Mouse (Mus musculus) ES-Bruce4 (cell line): ENCODE results near the gene Pfkm. TPM values are rescaled to one million over a fixed set of nuclear protein-coding genes. Genes with fewer than 3 reads are reported as not detected.

Experiments
- H3K27ac ChIP-seq: 2 replicates; pipeline ENCODE4 v1.5.1; 2012; ENCODE audit warnings: low read length, inconsistent platforms; ENCODE audit not compliant: insufficient read depth
- H3K27me3 ChIP-seq: 2 replicates; pipeline ENCODE4 v1.6.1; 2012; ENCODE audit warnings: mild to moderate bottlenecking, low read length, inconsistent platforms; ENCODE audit not compliant: control insufficient read depth, poor library complexity, insufficient read depth, severe bottlenecking
- H3K36me3 ChIP-seq: 2 replicates; pipeline ENCODE4 v1.6.1; 2012; ENCODE audit warnings: inconsistent platforms, mild to moderate bottlenecking, low read length, moderate library complexity; ENCODE audit not compliant: control insufficient read depth, poor library complexity, insufficient read depth, severe bottlenecking
- H3K4me1 ChIP-seq: one replicate; pipeline ENCODE4 v1.8.1; 2011; ENCODE audit warnings: low read length; ENCODE audit not compliant: control insufficient read depth, insufficient read depth
- H3K4me3 ChIP-seq: 2 replicates; pipeline ENCODE4 v1.5.1; 2011; ENCODE audit warnings: low read depth, mild to moderate bottlenecking, low read length
- H3K9ac ChIP-seq: 2 replicates; pipeline ENCODE4 v1.6.1; 2012; ENCODE audit warnings: low read depth, mild to moderate bottlenecking, inconsistent platforms; ENCODE audit not compliant: poor library complexity, severe bottlenecking
- H3K9me3 ChIP-seq: replicated peaks from 2 replicates; pipeline ENCODE4 v1.6.1; 2012; ENCODE audit warnings: mild to moderate bottlenecking, low read length, inconsistent platforms; ENCODE audit not compliant: control insufficient read depth, poor library complexity, insufficient read depth, severe bottlenecking
- CTCF ChIP-seq: IDR thresholded peaks from one replicate; pipeline ENCODE4 v1.8.1; 2011; ENCODE audit warnings: low read depth, low read length
- EP300 ChIP-seq: IDR thresholded peaks from 2 replicates; pipeline ENCODE4 v1.6.1; 2011; ENCODE audit warnings: low read depth, low read length; ENCODE audit not compliant: insufficient read depth
- POLR2A ChIP-seq: IDR thresholded peaks from one replicate; pipeline ENCODE4 v1.8.1; 2011; ENCODE audit warnings: low read length; ENCODE audit not compliant: insufficient read depth
- polyA plus RNA-seq: library from polyadenylated mRNA; stranded (reverse); fragments of >200 nt; gene quantifications from 2 replicates; pipeline ENCODE4 v1.2.4, GENCODE M21; 2011; ENCODE audit warnings: low read depth; ENCODE audit not compliant: missing spikeins, insufficient read depth, insufficient read length

Gene Pfkm
- polyA plus RNA-seq, 1 experiment: 39.8 TPM

DNA sequence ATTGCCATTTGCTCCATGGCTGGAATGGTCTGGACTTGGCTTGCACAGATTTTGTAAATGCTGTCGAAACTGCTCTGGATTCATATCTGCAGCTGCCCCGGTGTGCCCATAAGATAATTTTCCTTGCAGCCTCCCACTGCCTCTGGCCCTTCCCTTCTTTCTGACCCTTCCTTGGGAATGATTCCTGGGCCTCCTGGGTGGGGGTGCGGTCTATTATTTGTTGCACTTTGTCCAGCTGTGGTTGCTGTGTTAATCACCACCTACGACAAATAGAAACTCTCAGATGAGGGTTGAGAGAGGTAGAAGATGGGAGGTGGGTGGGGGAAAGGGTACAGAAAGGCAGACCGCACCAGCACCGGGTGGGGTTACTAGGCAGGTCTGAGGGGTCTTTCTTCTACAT, 14.8 kb downstream of the Pfkm start:
- no peak for TF ChIP-seq EP300
- peaks cover 2% of the 10 kb centered on the region for H3K4me1 ChIP-seq
- no peak overlapping the region for H3K9ac ChIP-seq
- no peaks in the 10 kb centered on the region for H3K27me3 ChIP-seq
- no peaks in the 10 kb centered on the region for H3K9me3 ChIP-seq
- no peak overlapping the region for H3K27ac ChIP-seq
- H3K36me3 ChIP-seq: no peaks in the 10 kb centered on the region
- no peak overlapping the region for H3K4me3 ChIP-seq

GRCm38 (mm10) chr15:98107703-98108296, 15.4 kb downstream of the Pfkm start:
- no peaks in the 10 kb centered on the region for H3K36me3 ChIP-seq
- no peak overlapping the region for H3K27ac ChIP-seq
- H3K9me3 ChIP-seq: no peaks in the 10 kb centered on the region
- H3K9ac ChIP-seq: no peak overlapping the region; the same call in 1 of the 2 replicates
- TF ChIP-seq EP300 (no peak), CTCF (no peak), POLR2A (no peak)
- no peaks in the 10 kb centered on the region for H3K27me3 ChIP-seq
- peaks cover 2% of the 10 kb centered on the region for H3K4me1 ChIP-seq
- peak overlapping the region; percentile 87 for H3K4me3 ChIP-seq

DNA sequence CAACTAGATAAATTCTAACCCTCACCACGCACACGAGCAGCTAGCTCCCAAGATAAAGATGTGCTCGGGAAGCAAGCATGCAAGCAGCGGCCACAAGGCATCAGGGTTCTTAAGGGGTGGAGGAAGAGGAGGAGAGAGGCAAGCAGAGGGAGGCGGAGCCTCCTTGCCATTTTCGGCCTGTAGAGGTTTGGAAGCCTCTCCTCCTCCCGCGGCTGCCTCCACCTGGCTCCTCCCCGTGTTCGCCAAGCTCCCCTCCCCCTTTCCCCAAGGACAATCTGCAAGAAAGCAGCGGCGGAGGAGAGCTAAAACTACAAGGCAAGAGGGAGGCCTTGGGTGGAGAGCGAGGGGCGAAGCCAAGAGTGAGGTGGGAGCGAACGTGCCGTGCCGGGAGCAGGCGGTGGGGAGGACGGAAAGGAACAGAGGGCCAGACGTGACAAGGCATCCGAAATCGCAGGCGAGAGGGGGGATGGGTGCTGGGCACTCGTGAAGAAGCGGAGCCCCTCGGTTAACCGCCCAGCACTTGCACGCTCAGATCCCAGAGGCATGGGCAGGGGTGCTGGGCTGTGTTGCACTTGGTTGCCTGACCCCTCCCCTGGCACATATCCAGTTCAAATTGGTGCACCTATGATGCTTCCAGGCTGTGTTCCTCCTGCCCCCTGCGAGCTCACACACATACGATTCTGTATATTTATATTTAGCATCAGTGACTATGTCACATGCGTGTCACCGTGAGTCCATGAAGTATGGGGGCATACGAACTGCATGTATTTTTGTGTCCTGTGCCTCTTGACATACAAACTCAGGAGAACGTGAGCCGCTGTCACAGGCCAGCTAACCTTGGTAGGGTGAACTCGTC, 16.1 kb downstream of the Pfkm start:
- peak overlapping the region; percentile 87 for H3K4me3 ChIP-seq
- peak overlapping the region; percentile 27 for H3K9ac ChIP-seq
- no peaks in the 10 kb centered on the region for H3K9me3 ChIP-seq
- H3K4me1 ChIP-seq: peaks cover 2% of the 10 kb centered on the region
- H3K27ac ChIP-seq: 0 out of 2 replicates have a peak overlapping the region, but pooled peaks have one; percentile 12
- H3K36me3 ChIP-seq: no peaks in the 10 kb centered on the region
- TF ChIP-seq EP300: 0 out of 2 replicates have a peak, but pooled peaks have one; percentile 47
- peak; percentile 89 for TF ChIP-seq POLR2A
- no peak for TF ChIP-seq CTCF
- no peaks in the 10 kb centered on the region for H3K27me3 ChIP-seq

- TF ChIP-seq POLR2A (no peak), CTCF (no peak), EP300 (no peak)
These were observed 19.4 kb downstream of the Pfkm start for GRCm38 (mm10) chr15:98111791-98112190.

GRCm38 (mm10) chr15:98114098-98114851, 21.9 kb downstream of the Pfkm start:
- Histone ChIP-seq H3K4me3 (no peak overlapping the region), H3K9me3 (no peaks in the 10 kb centered on the region), H3K4me1 (peaks cover 6% of the 10 kb centered on the region), H3K27me3 (no peaks in the 10 kb centered on the region), H3K36me3 (no peaks in the 10 kb centered on the region), H3K27ac (peak overlapping the region; percentile 84), H3K9ac (0 out of 2 replicates have a peak overlapping the region, but pooled peaks have one; percentile 22)
- TF ChIP-seq POLR2A: no peak
- no peak for TF ChIP-seq CTCF
- peak; percentile 91 for TF ChIP-seq EP300

More at GRCm38 (mm10) chr15:98111791-98112190, 19.4 kb downstream of the Pfkm start:
- Histone ChIP-seq H3K27me3 (no peaks in the 10 kb centered on the region), H3K27ac (no peak overlapping the region), H3K4me1 (peaks cover 4% of the 10 kb centered on the region), H3K36me3 (no peaks in the 10 kb centered on the region), H3K9ac (no peak overlapping the region), H3K9me3 (no peaks in the 10 kb centered on the region), H3K4me3 (no peak overlapping the region)
